Mouse (Mus musculus): ENCODE measurements around the gene Gamt.
A peak's percentile ranks its signal among the peaks of the same experiment; 100 is the strongest.
"Not testable (repeated sequence)": the region's sequence is repeated elsewhere in the genome, so short reads cannot be mapped to it uniquely, and the experiment has no call there.

Gene Gamt

GRCm38 (mm10) chr10:80227877-80228775, 32.7 kb downstream of the Gamt start:
- DNase-seq (ENCODE audit: low read depth), result no peak

GRCm38 (mm10) chr10:80227166-80227539, 33.7 kb downstream of the Gamt start:
- DNase-seq (ENCODE audit: low read depth), result peak; percentile 8

GRCm38 (mm10) chr10:80226416-80227165, 34.2 kb downstream of the Gamt start, which contains the start of gene Mum1:
TSS of gene Mum1 (plus strand) at chr10:80226434.
- DNase-seq (ENCODE audit: low read depth), result peak; percentile 97

DNA sequence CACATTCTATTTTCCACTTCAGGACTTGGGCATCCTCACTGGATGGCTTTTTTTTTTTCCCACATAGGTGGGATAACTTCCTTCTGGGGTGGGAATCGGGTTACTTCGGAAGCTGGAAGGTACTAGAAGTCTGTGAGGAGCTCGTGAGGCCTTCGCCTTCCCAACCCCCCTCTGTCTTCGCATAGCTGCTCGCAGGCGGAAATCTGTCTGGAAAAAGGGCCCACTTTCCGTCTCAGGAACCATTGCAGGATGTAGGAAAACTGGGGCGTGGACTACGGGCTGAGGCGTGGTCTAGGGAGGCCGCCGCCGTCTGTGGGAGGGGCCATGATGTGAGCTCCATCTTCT, 34.8 kb downstream of the Gamt start:
- DNase-seq (ENCODE audit: low read depth), result no peak

DNA sequence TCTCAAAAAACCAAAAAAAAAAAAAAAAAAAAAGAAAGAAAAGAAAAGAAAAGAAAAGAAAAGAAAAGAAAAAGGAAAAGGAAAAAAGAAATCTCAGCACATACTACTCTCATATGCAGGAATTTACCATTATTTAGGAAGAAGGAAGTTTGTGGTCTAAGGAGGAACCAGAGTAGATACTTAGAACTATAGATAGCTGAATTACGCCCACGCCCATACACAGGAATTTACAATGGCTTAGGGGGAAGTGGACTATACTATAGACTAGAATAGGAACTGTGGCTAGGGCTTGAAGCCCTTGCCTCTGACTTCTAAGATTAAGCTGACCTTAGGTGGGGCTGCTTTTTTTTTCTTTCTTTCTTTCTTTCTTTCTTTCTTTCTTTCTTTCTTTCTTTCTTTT, 37.7 kb downstream of the Gamt start:
- DNase-seq (ENCODE audit: low read depth), result not testable (repeated sequence)

- DNase-seq (ENCODE audit: low read depth), result no peak
Observed at GRCm38 (mm10) chr10:80220676-80221075, 40.1 kb downstream of the Gamt start.

- DNase-seq (ENCODE audit: low read depth), result no peak
Observed at GRCm38 (mm10) chr10:80215048-80215772, 45.6 kb downstream of the Gamt start.

GRCm38 (mm10) chr10:80211547-80212103, 49.2 kb downstream of the Gamt start:
- not testable (repeated sequence) for DNase-seq (ENCODE audit: low read depth)

DNA sequence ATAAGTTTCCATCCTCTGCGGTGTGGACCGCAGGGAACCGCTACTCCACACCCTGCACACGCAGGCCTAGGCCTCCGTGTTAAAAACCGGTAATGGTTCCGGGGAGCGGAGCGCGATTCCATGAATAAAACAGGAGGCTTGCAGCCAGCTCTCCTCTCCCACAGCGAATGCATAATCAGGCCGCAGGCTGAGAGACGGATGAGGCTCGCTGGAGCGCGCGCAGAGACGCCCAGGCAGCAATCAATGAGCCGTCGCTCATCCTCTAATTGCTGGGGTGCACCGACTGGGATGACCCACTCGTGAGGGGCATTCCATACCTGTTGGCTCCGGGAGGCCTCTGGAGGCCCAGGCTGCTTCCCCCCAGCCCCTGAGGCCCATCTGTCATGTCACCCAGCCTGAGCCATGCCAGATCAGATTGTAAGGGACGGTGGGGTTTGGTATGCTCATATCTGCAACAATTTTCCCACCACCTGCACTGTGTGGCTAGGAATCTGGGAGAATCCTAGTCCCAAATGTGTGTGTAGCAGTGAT, 51.9 kb downstream of the Gamt start:
- no peak for DNase-seq (ENCODE audit: low read depth)

DNA sequence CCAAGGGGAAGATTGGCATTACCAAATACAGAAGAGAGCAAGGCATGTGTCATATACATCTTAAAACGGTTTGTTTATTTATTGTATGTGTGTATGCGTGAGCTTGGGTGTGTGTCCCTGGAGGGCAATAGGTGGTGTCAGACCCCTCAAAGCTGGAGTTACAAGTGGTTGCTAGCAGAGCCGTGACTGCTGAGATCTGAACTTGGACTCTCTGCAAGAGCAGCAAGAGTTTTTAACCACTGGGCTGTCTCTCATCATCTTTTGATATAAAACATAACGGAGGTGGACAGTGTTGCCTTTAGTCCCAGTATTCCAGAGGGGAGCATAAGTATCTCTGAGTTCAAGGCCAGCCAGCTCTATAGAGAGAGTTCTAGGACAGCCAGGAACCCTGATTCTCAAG, 52.6 kb downstream of the Gamt start:
- DNase-seq (ENCODE audit: low read depth), result no peak
